Mouse (Mus musculus) midbrain, embryonic 12.5 days (tissue): ENCODE measurements around the gene Fam76b. TPM values are rescaled to one million over a fixed set of nuclear protein-coding genes. Genes with fewer than 3 reads are reported as not detected.
"Not testable (repeated sequence)": the region's sequence is repeated elsewhere in the genome, so short reads cannot be mapped to it uniquely, and the experiment has no call there.

Source experiments
- ATAC-seq: fragments of 200-750 bp; cut with Nextera tagmentation; 2 replicates; pipeline ENCODE4 v1.8.0; 2017; ENCODE audit warnings: low read depth, moderate TSS enrichment, moderate library complexity; ENCODE audit not compliant: low FRiP score
- H3K27ac ChIP-seq: fragments of 300-500 bp; sonication (generic); replicated peaks from 2 replicates; pipeline ENCODE4 v1.5.1; 2016; ENCODE audit warnings: mild to moderate bottlenecking
- H3K27me3 ChIP-seq: fragments of 300-500 bp; sonication (generic); 2 replicates; pipeline ENCODE4 v1.6.1; 2016; ENCODE audit warnings: mild to moderate bottlenecking
- H3K36me3 ChIP-seq: fragments of 300-500 bp; sonication (generic); 2 replicates; pipeline ENCODE4 v1.6.1; 2016
- H3K4me1 ChIP-seq: fragments of 300-500 bp; sonication (generic); 2 replicates; pipeline ENCODE4 v1.6.1; 2016
- H3K4me2 ChIP-seq: fragments of 300-500 bp; sonication (generic); replicated peaks from 2 replicates; pipeline ENCODE4 v1.6.1; 2016; ENCODE audit warnings: mild to moderate bottlenecking, moderate library complexity
- H3K4me3 ChIP-seq: fragments of 300-500 bp; sonication (generic); 2 replicates; pipeline ENCODE4 v1.5.1; 2016; ENCODE audit warnings: mild to moderate bottlenecking
- H3K9ac ChIP-seq: fragments of 300-500 bp; sonication (generic); replicated peaks from 2 replicates; pipeline ENCODE4 v1.6.1; 2016; ENCODE audit warnings: mild to moderate bottlenecking, moderate library complexity
- H3K9me3 ChIP-seq: fragments of 300-500 bp; sonication (generic); 2 replicates; pipeline ENCODE4 v1.6.1; 2016; ENCODE audit warnings: mild to moderate bottlenecking
- WGBS: fragments of 180-500 bp; shearing (Covaris S2); methylation state at CpG from one replicate; pipeline ENCODE4 v1.1.7; 2016; 5-methylcytosine and 5-hydroxymethylcytosine counted together
- polyA plus RNA-seq: library from polyadenylated mRNA; unstranded; fragments of >200 nt; fragmentation: Nextera tagmentation; extraction: Ambion mirVana; gene quantifications from 2 replicates; pipeline ENCODE4 v1.2.1, GENCODE M21; 2016

Fam76b gene
- polyA plus RNA-seq = 32.6 and 33.0 TPM in 2 replicates

DNA sequence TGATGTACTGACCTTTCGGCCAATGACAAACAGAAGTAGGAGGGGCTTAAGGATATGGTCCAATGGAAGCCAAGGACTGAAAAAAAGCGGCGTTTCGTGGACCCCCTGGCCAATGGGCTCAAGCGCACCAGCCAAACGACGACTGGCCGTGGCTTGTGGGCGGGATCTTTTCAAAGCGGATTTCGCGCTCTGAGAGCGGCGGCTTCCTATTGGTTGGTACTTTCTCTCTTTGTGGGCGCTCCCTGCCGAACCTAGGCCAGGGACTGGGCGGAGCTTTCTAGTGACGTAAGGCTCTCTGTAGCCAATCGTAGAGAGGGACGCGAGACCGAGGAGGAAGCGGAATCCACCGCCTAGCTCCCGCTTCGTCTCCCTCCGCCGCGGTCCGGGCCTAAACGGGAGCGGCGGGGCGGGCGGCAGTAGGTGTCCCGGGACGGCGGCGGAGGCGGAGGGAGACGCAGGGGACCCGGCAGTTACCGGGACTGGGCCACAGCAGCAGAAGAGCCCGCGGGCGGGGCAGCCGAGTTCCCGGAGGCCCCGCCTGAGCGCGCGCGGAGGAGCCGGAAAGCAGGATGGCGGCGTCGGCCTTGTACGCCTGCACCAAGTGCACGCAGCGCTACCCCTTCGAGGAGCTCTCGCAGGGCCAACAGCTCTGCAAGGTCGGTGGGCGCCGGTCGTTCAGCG, at the start of gene Fam76b:
TSS of gene Fam76b (plus strand) at position 311 of the 681 bp plus-strand sequence.
- Histone ChIP-seq H3K27ac (peak within 1 kb of the TSS; percentile 98), H3K27me3 (no peaks in the 10 kb centered on the region), H3K9me3 (no peaks in the 10 kb centered on the region), H3K36me3 (peaks cover 25% of the 10 kb centered on the region), H3K9ac (peak within 1 kb of the TSS; percentile 90), H3K4me3 (peak within 1 kb of the TSS; percentile 89), H3K4me2 (peak within 1 kb of the TSS; percentile 75), H3K4me1 (peaks cover 23% of the 10 kb centered on the region)
- WGBS = under 1% methylated on average over 58 of the region's 67 CpGs
- ATAC-seq = peak; percentile 96

DNA sequence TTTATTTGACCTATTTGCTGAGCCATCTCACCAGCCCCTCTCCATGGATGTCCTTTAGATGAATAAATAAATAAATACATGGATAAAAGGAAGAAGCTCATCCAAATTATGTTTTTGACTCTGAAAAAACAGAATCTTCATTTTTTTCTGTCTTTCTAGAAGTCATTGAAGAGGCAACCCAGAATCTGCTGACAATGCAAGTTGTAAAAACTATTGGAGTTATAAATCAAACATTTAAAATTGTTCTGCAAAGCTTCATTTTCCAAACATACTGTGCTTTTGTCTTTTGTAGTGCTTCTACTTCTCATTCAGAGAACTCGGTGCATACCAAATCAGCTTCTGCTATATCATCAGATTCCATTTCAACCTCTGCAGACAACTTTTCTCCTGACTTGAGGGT, 45.5 kb upstream of the Fam76b start:
- no peak for ATAC-seq
- 93% methylated on average over 1 of the region's 1 CpGs for WGBS
- Histone ChIP-seq H3K4me1 (no peaks in the 10 kb centered on the region), H3K36me3 (peaks cover 23% of the 10 kb centered on the region; the same call in 1 of the 2 replicates), H3K27ac (no peak overlapping the region), H3K9me3 (0 out of 2 replicates have a peak, but pooled peaks cover 2% of the 10 kb centered on the region), H3K27me3 (no peaks in the 10 kb centered on the region), H3K9ac (no peak overlapping the region), H3K4me3 (no peak overlapping the region), H3K4me2 (no peak overlapping the region)

DNA sequence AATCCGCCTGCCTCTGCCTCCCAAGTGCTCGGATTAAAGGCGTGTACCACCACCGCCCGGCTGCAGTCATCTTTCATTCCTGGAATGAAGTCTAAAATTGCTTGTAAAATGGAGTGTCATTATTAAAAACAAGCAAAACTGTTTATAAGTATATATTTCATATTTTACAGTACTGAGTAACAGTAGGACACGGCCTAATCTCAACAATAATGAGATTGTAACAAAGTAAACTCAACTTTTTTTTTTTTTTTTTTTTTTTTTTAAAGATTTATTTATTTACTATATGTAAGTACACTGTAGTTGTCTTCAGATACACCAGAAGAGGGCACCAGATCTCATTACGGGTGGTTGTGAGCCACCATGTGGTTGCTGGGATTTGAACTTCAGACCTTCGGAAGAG, 36.7 kb upstream of the Fam76b start:
- H3K27ac ChIP-seq, H3K4me2 ChIP-seq, H3K9me3 ChIP-seq, H3K4me3 ChIP-seq, H3K4me1 ChIP-seq, ATAC-seq, H3K27me3 ChIP-seq, H3K9ac ChIP-seq: not testable (repeated sequence)
- WGBS = 97% methylated on average over 8 of the region's 8 CpGs
- H3K36me3 ChIP-seq = peaks cover 32% of the 10 kb centered on the region

DNA sequence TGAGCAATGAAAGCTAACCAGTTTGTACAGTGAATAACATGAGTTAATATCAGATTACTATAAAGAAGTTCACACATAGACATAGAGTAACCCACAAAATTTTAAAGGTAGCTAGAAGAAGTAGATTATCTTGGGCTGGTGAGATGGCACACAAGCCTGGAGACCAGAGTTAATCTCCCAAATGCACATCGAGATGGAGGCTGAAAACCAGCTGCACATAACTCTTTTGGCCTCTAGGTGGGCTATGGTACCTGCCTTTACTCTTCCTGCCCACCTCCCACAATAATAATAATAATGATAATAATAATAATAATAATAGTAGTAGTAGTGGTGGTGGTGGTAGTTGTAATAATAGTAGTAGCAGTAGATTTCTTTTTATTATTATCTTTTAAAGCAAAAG, 33.2 kb upstream of the Fam76b start:
- H3K27me3 ChIP-seq = no peaks in the 10 kb centered on the region
- no peaks in the 10 kb centered on the region for H3K9me3 ChIP-seq
- peaks cover 32% of the 10 kb centered on the region for H3K36me3 ChIP-seq
- 57% methylated on average over 1 of the region's 1 CpGs for WGBS
- no peak for ATAC-seq
- H3K4me1 ChIP-seq = no peaks in the 10 kb centered on the region
- no peak overlapping the region for H3K9ac ChIP-seq
- no peak overlapping the region for H3K27ac ChIP-seq
- no peak overlapping the region for H3K4me3 ChIP-seq
- H3K4me2 ChIP-seq = no peak overlapping the region

DNA sequence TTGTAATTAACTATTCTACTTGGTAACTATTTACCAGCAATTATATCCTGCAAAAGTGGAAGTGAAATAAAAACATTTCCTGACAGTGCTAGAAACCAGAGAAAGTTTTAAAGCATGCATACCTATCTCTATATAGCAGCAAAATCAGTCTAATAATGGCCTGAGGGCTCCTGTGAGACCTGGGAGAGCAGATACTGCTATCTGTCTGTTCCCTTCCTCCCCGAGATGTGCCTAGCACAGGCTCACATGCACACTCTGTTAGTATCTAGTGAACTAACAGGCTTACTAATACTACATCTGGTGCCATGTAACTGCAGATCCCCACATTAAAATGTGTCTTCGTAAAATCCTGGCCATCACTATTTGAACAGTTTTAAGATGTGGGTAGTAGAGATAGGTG, 32.8 kb upstream of the Fam76b start:
- no peak for ATAC-seq
- Histone ChIP-seq H3K27me3 (no peaks in the 10 kb centered on the region), H3K36me3 (peaks cover 32% of the 10 kb centered on the region), H3K9me3 (no peaks in the 10 kb centered on the region), H3K9ac (no peak overlapping the region), H3K4me2 (no peak overlapping the region), H3K4me1 (no peaks in the 10 kb centered on the region), H3K4me3 (no peak overlapping the region), H3K27ac (no peak overlapping the region)
- whole genome bisulfite sequencing = 84% methylated on average over 2 of the region's 2 CpGs

DNA sequence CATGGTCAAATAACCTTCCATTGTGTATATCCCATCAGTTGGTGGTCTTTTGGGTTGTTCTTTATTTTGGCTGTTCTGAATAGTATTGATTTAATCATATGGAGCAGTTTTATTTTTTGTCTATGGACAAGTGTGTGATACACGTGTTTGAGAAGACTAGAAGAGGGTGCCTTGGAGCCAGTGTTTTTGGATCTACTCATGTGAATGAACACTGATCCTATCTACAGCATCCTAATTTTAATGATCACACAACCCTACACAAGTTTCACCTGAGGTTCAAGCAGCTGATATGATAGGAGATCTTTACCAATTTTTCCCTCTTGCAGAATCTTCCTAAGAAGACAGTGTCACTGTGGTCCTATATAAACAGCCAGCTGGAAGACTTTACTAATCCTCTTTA, 23.0 kb upstream of the Fam76b start:
- Histone ChIP-seq H3K27ac (no peak overlapping the region), H3K9me3 (no peaks in the 10 kb centered on the region), H3K4me1 (no peaks in the 10 kb centered on the region), H3K4me2 (no peak overlapping the region), H3K4me3 (no peak overlapping the region), H3K9ac (no peak overlapping the region), H3K27me3 (no peaks in the 10 kb centered on the region), H3K36me3 (peaks cover 65% of the 10 kb centered on the region)
- WGBS = 83% methylated on average over 1 of the region's 1 CpGs
- no peak for ATAC-seq

DNA sequence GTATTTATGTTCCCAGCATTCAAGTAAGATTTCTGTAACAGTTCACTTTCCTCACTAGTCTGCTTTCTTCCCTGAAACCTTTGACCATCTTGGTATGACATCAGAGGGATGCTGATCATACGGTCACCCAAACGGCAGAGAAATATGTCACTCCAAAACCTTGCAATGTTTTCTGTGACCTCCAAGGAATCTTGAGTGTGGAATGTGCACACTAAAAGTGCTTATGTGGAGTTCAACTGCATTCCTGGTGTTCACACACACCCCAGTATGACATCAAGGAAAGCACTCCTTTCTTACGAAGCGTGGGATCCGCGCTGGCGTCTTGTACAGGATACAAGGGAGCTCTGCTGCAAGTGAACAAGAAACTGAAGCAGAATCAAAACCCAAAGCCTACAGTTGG, 20.7 kb upstream of the Fam76b start:
- Histone ChIP-seq H3K4me1 (no peaks in the 10 kb centered on the region), H3K4me2 (no peak overlapping the region), H3K27ac (no peak overlapping the region), H3K9ac (no peak overlapping the region), H3K4me3 (no peak overlapping the region), H3K9me3 (no peaks in the 10 kb centered on the region), H3K36me3 (peaks cover 73% of the 10 kb centered on the region), H3K27me3 (no peaks in the 10 kb centered on the region)
- no peak for ATAC-seq
- WGBS = 93% methylated on average over 7 of the region's 7 CpGs

DNA sequence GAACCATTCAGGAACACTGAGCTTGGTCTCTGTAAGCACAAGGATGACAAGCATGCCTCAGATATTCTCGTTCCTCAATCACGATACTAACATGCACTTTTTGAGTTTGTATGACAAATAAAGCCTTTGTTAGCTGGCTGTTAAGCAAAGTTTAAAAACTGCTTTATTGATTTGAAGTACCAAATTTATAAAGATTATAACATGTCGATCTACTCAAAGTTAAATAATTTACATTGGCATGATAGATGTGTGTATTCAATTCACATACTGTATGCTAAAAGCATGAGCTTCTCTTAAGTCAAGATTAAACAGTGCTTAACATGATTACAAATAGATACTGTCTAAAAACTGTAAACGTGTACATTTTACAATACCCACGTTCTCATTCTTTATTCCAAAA, 19.9 kb upstream of the Fam76b start:
- Histone ChIP-seq H3K4me1 (no peaks in the 10 kb centered on the region), H3K36me3 (peaks cover 74% of the 10 kb centered on the region), H3K9ac (no peak overlapping the region), H3K27me3 (no peaks in the 10 kb centered on the region), H3K27ac (no peak overlapping the region), H3K4me2 (no peak overlapping the region), H3K9me3 (no peaks in the 10 kb centered on the region), H3K4me3 (no peak overlapping the region)
- ATAC-seq = no peak
- WGBS = 94% methylated on average over 5 of the region's 5 CpGs

DNA sequence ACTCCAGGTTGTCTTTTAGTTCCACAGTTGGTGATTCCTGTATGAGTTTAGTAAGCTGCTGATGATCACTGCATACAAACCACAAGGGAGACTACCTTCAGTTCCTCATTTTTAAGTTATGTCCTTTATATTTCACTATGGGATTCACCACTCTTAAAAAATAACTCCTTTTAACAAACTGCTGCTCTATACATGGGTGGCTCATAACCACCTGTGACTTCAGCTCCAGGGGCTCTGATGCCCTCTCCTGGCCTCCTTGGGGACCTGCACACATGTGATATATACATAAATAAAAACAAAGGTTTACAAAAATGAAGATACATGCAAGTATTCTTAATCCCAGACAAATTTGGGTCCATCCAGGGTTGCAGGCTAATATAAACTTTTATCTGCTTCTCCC, 17.6 kb upstream of the Fam76b start:
- Histone ChIP-seq H3K27me3 (no peaks in the 10 kb centered on the region), H3K4me3 (no peak overlapping the region), H3K4me1 (no peaks in the 10 kb centered on the region), H3K9me3 (no peaks in the 10 kb centered on the region), H3K27ac (no peak overlapping the region), H3K9ac (no peak overlapping the region), H3K4me2 (no peak overlapping the region), H3K36me3 (peaks cover 78% of the 10 kb centered on the region)
- no peak for ATAC-seq

DNA sequence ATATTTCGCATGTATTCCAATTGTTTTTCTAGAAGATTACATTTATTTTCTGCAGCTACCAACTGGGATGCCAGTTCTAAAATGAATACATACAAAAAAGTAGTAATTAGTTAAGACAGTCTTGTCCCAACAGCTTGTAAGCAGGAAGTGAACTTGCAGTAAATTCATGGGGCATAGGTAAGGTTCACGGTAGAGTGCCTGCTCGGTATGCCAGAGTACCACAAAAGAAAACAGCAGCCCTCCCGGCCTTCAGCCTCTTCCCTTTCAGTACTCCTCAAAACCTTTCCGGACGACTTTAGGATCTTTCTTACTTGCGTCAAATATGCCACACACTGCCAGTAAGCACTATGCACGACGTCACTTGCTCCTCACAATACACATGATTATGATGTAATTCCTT, 9.1 kb upstream of the Fam76b start:
- Histone ChIP-seq H3K9me3 (no peaks in the 10 kb centered on the region), H3K4me1 (no peaks in the 10 kb centered on the region), H3K27me3 (no peaks in the 10 kb centered on the region), H3K9ac (no peak overlapping the region), H3K36me3 (peaks cover 74% of the 10 kb centered on the region), H3K27ac (no peak overlapping the region), H3K4me2 (no peak overlapping the region), H3K4me3 (no peak overlapping the region)
- 84% methylated on average over 9 of the region's 9 CpGs for WGBS
- ATAC-seq = no peak

DNA sequence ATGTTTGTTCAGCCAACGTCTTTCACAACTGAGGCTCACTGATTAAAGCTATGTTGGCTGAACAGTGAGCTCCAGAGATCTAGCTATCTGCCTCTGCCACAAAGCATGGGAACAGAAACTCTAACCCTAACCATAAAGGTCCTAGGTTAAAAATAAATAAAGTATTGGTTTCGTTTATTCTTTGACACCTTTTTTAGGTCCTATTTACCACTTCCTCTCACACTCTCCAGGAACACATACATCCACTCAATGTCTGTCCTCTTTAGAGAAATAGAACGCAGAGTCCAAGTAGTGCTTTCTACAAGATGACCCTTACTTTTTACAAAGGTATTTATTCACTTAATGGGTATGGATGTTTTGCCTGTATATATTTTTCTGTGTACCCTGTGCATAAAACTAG, 6.7 kb upstream of the Fam76b start:
- Histone ChIP-seq H3K4me3 (no peak overlapping the region), H3K9me3 (no peaks in the 10 kb centered on the region), H3K36me3 (peaks cover 55% of the 10 kb centered on the region), H3K4me2 (no peak overlapping the region), H3K4me1 (peaks cover 15% of the 10 kb centered on the region), H3K27ac (no peak overlapping the region), H3K27me3 (no peaks in the 10 kb centered on the region), H3K9ac (no peak overlapping the region)
- WGBS = 95% methylated on average over 3 of the region's 3 CpGs
- no peak for ATAC-seq

DNA sequence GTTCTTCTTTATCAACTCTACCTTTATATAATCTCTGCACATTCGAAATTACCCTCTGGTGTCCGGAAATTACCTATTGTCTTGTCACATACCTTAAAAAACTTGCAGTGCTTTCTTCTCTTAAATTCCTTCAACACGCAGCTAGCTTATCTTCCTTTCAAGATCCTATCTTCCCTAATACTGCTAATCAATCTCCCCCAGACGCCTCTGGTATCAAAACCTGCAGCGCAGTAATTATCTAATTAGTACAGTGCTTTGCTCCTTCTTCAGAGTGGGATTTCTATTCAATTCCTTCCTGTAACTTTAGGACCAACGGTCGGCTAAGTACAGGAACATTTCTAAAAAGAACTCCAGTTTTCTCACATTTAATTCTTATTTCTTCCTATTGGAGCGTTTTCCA, 1.6 kb upstream of the Fam76b start:
- H3K4me3 ChIP-seq = peak overlapping the region; percentile 89
- H3K4me2 ChIP-seq = peak overlapping the region; percentile 72
- no peaks in the 10 kb centered on the region for H3K9me3 ChIP-seq
- no peaks in the 10 kb centered on the region for H3K27me3 ChIP-seq
- no peak for ATAC-seq
- peaks cover 23% of the 10 kb centered on the region for H3K4me1 ChIP-seq
- H3K27ac ChIP-seq = peak overlapping the region; percentile 96
- 11% methylated on average over 8 of the region's 8 CpGs for WGBS
- H3K36me3 ChIP-seq = peaks cover 15% of the 10 kb centered on the region
- peak overlapping the region; percentile 80 for H3K9ac ChIP-seq

DNA sequence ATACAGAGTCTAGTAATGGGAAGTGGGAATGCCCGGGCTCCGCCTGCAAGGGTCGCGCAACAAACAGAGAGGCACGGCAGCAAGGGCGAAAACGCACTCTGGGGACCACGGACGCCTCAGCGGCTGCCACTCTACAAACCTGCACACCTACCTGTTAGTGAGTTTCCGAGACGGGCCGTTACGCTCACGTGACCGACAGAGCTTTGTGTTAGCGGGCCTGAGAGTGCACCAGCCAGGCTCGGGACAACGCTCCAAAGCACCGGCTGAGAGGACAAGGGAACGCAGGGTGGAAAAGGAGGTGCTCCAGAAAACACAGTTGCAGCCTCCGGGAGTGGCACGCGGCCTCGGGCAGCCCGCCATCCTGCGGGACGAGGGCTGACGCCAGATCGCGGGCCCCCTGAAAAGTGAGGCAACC, 1.1 kb upstream of the Fam76b start:
- Histone ChIP-seq H3K9me3 (no peaks in the 10 kb centered on the region), H3K4me1 (peaks cover 23% of the 10 kb centered on the region), H3K27ac (peak overlapping the region; percentile 96), H3K27me3 (no peaks in the 10 kb centered on the region), H3K36me3 (peaks cover 15% of the 10 kb centered on the region), H3K9ac (peak overlapping the region; percentile 80), H3K4me2 (peak overlapping the region; percentile 72), H3K4me3 (peak overlapping the region; percentile 89)
- peak; percentile 8; the same call in 1 of the 2 replicates for ATAC-seq
- WGBS = under 1% methylated on average over 31 of the region's 31 CpGs
